15 mouse cellular contexts compared by ENCODE assay signal in the genomic region with DNA sequence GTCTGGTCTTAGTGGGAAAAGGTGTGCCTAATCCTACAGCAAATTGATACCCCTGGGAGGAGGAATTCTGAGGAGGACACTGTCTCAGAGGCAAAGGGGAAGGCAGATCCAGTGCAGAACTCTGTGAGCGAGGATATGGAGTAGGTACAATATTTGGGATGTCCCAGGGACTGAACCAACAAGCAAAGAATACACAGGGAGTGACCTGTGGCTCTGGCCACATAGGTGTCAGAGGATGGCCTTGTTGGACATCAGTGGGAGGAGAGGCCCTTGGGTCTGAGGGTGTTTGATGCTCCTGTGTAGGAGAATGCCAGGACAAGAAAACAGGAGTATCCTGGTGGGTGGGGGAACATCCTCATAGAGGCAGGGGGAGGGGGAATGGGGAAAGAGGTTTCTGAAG.
"Had no signal": no experiment of that assay in that cellular context is flagged by ENCODE, and none has a peak within 500 bp of the region (broad histone marks: within the 10 kb centered on the region; RNA-seq: fewer than 3 reads in every experiment).

No protein-coding gene starts in this region.

- H3K27ac ChIP-seq: neural tube, embryonic 15.5 days; stomach, embryonic 15.5 days; stomach, postnatal 0 days had no signal

- H3K4me2 ChIP-seq: neural tube, embryonic 15.5 days; stomach, embryonic 15.5 days had no signal

- H3K27me3 ChIP-seq: neural tube, embryonic 15.5 days; stomach, embryonic 15.5 days had no signal

- H3K4me1 ChIP-seq: neural tube, embryonic 15.5 days; stomach, embryonic 15.5 days had no signal

- H3K9ac ChIP-seq: neural tube, embryonic 15.5 days; stomach, embryonic 15.5 days had no signal

- H3K9me3 ChIP-seq: neural tube, embryonic 15.5 days; stomach, embryonic 15.5 days had no signal

- DNase-seq: retina, postnatal 1 day; right cerebral cortex, adult 18-20 months; right cerebral cortex, postnatal 14 days; right cerebral cortex, postnatal 25 days; right cerebral cortex, postnatal 4 days; spleen, adult 18-20 months; thymus, adult 18-20 months; thymus, adult 2 months; thymus, postnatal 14 days; thymus, postnatal 25 days; thymus, postnatal 36 days; thymus, postnatal 4 days had no signal

- H3K36me3 ChIP-seq: neural tube, embryonic 15.5 days; stomach, embryonic 15.5 days had no signal

- H3K4me3 ChIP-seq: neural tube, embryonic 15.5 days; stomach, embryonic 15.5 days had no signal
